Mouse (Mus musculus): ENCODE data around the gene Glis3. TPM values are rescaled to one million over a fixed set of nuclear protein-coding genes. Genes with fewer than 3 reads are reported as not detected.

The Glis3 gene
- polyA plus RNA-seq, 1 experiment from 2014 or later: 6.0 TPM

- Histone ChIP-seq H3K4me2 (ENCODE audit: low read length) (no peak overlapping the region), H3K9ac (ENCODE audit: low read depth, low read length) (no peak overlapping the region), H3K36me3 (ENCODE audit: insufficient read depth, low read length) (no peaks in the 10 kb centered on the region), H3K4me3 (replicated peaks; ENCODE audit: low read depth, low read length) (no peak overlapping the region), H3K27me3 (ENCODE audit: insufficient read depth, low read length) (no peaks in the 10 kb centered on the region), H3K9me3 (replicated peaks; ENCODE audit: low read length) (no peaks in the 10 kb centered on the region), H3K4me1 (replicated peaks; ENCODE audit: insufficient read depth, low read length) (no peaks in the 10 kb centered on the region; the same call in 1 of the 2 replicates), H3K27ac (peak overlapping the region; percentile 13; the same call in 1 of the 2 replicates)
- DNase-seq (ENCODE audit: low spot score): no peak
- no peak for ATAC-seq (replicated peaks; ENCODE audit: low FRiP score, low read depth)
- no peak for TF ChIP-seq CTCF (IDR thresholded peaks at IDR 0.05; ENCODE audit: low read depth)
- WGBS: 66% methylated on average over 3 of the region's 3 CpGs
These were observed 160.6 kb downstream of the Glis3 start for GRCm38 (mm10) chr19:28519296-28519695.

DNA sequence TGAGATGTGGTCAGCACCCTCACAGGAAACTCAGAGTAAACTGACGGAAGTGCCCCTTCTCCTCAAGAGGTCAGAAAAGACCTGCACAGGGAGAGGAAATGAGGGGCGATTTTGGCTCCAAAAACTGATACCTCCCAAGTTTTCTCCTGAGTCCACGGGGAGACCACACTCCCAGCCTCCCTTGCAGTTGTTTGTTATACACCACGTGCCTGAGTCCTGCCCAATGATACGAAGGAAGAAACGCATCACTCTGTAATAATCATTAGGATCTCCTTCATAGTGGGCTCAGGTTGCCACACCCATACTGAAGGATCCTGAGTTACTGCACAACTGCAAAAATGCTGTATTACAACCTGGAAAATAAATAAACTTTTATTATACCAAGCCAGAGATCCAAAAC, 161.0 kb downstream of the Glis3 start:
- no peak overlapping the region for H3K4me3 ChIP-seq (replicated peaks; ENCODE audit: low read depth, low read length)
- H3K9me3 ChIP-seq (replicated peaks; ENCODE audit: low read length): no peaks in the 10 kb centered on the region
- WGBS: 81% methylated on average over 6 of the region's 6 CpGs
- no peaks in the 10 kb centered on the region for H3K27me3 ChIP-seq (ENCODE audit: insufficient read depth, low read length)
- no peak for ATAC-seq (replicated peaks; ENCODE audit: low FRiP score, low read depth)
- no peak for DNase-seq (ENCODE audit: low spot score)
- H3K4me1 ChIP-seq (replicated peaks; ENCODE audit: insufficient read depth, low read length): no peaks in the 10 kb centered on the region; the same call in 1 of the 2 replicates
- TF ChIP-seq CTCF (IDR thresholded peaks at IDR 0.05; ENCODE audit: low read depth): no peak
- H3K27ac ChIP-seq: no peak overlapping the region
- H3K9ac ChIP-seq (ENCODE audit: low read depth, low read length): no peak overlapping the region
- H3K36me3 ChIP-seq (ENCODE audit: insufficient read depth, low read length): no peaks in the 10 kb centered on the region
- no peak overlapping the region for H3K4me2 ChIP-seq (ENCODE audit: low read length)

GRCm38 (mm10) chr19:28518266-28518665, 161.6 kb downstream of the Glis3 start:
- ATAC-seq (replicated peaks; ENCODE audit: low FRiP score, low read depth) (no peak), DNase-seq (ENCODE audit: low spot score) (peak; percentile 34)
- Histone ChIP-seq H3K9ac (ENCODE audit: low read depth, low read length) (no peak overlapping the region), H3K36me3 (ENCODE audit: insufficient read depth, low read length) (no peaks in the 10 kb centered on the region), H3K4me2 (ENCODE audit: low read length) (no peak overlapping the region), H3K27ac (no peak overlapping the region), H3K27me3 (ENCODE audit: insufficient read depth, low read length) (no peaks in the 10 kb centered on the region), H3K4me3 (replicated peaks; ENCODE audit: low read depth, low read length) (no peak overlapping the region), H3K9me3 (replicated peaks; ENCODE audit: low read length) (no peaks in the 10 kb centered on the region), H3K4me1 (replicated peaks; ENCODE audit: insufficient read depth, low read length) (no peaks in the 10 kb centered on the region; the same call in 1 of the 2 replicates)
- no peak for TF ChIP-seq CTCF (IDR thresholded peaks at IDR 0.05; ENCODE audit: low read depth)
- WGBS: 69% methylated on average over 5 of the region's 5 CpGs

DNA sequence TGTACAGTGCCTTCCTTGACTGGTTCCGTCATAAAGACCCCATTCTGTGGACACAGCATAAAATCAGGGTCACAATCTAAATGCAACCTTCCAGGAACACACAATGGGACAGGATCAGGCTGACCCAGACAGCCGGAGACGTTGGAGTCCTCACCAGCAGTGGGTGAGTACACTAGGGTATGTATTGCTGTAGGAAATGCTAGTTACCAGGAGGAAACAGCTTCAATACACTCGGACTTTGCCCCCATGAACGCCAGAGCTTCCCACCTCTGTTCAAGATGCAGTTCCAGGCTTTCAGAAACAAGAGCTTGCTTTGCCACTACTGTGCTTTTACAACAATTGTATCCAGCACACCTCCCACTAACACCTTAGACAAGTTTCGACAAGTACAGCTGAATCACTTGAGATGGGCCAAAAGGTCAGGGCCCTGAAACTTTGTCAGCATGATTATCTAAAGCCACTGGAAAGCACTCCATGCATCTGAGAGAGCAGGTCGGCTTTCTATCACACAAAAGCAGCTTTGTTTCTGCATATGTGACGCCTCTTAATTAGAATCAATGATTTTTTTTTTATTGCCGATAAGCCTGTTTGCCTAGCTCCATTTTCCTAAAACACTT, 162.3 kb downstream of the Glis3 start:
- DNase-seq (ENCODE audit: low spot score) (no peak), ATAC-seq (replicated peaks; ENCODE audit: low FRiP score, low read depth) (no peak)
- Histone ChIP-seq H3K27me3 (ENCODE audit: insufficient read depth, low read length) (no peaks in the 10 kb centered on the region), H3K4me1 (replicated peaks; ENCODE audit: insufficient read depth, low read length) (no peaks in the 10 kb centered on the region; the same call in 1 of the 2 replicates), H3K4me2 (ENCODE audit: low read length) (no peak overlapping the region), H3K4me3 (replicated peaks; ENCODE audit: low read depth, low read length) (no peak overlapping the region), H3K9me3 (replicated peaks; ENCODE audit: low read length) (no peaks in the 10 kb centered on the region), H3K9ac (ENCODE audit: low read depth, low read length) (no peak overlapping the region), H3K27ac (no peak overlapping the region), H3K36me3 (ENCODE audit: insufficient read depth, low read length) (no peaks in the 10 kb centered on the region)
- 52% methylated on average over 9 of the region's 9 CpGs for WGBS
- no peak for TF ChIP-seq CTCF (IDR thresholded peaks at IDR 0.05; ENCODE audit: low read depth)

DNA sequence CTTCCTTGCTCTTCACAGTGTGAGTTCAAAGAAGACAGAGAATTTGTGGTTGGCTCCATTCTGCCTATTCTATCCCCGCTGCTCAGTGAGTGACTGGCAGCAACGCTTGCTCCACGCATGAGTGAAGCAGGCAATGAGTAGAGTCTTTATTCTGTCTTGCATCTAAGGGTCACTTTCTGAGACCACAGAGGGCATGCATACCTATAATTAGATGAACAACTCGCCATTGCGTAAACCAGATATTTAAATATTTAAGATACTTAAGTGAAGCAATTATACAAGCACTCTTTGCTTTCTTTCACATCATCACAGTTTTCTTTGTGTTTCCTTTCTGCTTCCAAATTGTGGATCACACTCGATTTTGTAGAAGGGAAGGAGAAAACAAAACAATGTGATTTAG, 163.4 kb downstream of the Glis3 start:
- Histone ChIP-seq H3K9ac (ENCODE audit: low read depth, low read length) (no peak overlapping the region), H3K4me1 (replicated peaks; ENCODE audit: insufficient read depth, low read length) (no peaks in the 10 kb centered on the region; the same call in 1 of the 2 replicates), H3K27ac (no peak overlapping the region), H3K4me3 (replicated peaks; ENCODE audit: low read depth, low read length) (no peak overlapping the region), H3K9me3 (replicated peaks; ENCODE audit: low read length) (no peaks in the 10 kb centered on the region), H3K36me3 (ENCODE audit: insufficient read depth, low read length) (no peaks in the 10 kb centered on the region), H3K4me2 (ENCODE audit: low read length) (no peak overlapping the region), H3K27me3 (ENCODE audit: insufficient read depth, low read length) (no peaks in the 10 kb centered on the region)
- no peak for ATAC-seq (replicated peaks; ENCODE audit: low FRiP score, low read depth)
- TF ChIP-seq CTCF (IDR thresholded peaks at IDR 0.05; ENCODE audit: low read depth): no peak
- DNase-seq (ENCODE audit: low spot score): no peak
- 55% methylated on average over 6 of the region's 6 CpGs for WGBS

DNA sequence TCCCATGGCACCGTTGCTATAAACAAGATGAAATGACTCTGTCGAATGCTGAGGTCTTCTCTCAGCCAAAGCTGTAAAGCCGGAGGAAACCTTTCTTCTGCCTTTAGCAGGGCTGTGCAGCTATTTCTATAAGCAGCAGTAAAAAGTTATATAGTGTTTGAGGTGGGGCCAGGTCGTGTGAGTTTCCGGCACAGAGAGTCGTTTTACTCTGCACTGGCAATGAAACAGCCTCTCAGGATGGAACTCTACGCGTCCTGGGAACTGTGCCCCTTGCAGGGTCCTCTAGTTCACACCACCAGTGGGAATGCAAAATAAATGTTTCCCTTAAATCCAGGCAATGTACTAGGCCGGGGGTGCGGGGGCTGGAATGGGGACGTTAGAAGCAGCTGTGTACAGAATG, 167.4 kb downstream of the Glis3 start:
- Histone ChIP-seq H3K4me3 (replicated peaks; ENCODE audit: low read depth, low read length) (no peak overlapping the region), H3K4me2 (ENCODE audit: low read length) (no peak overlapping the region), H3K27ac (no peak overlapping the region), H3K9me3 (replicated peaks; ENCODE audit: low read length) (no peaks in the 10 kb centered on the region), H3K36me3 (ENCODE audit: insufficient read depth, low read length) (no peaks in the 10 kb centered on the region), H3K9ac (ENCODE audit: low read depth, low read length) (no peak overlapping the region), H3K4me1 (replicated peaks; ENCODE audit: insufficient read depth, low read length) (no peaks in the 10 kb centered on the region), H3K27me3 (ENCODE audit: insufficient read depth, low read length) (no peaks in the 10 kb centered on the region)
- DNase-seq (ENCODE audit: low spot score) (peak; percentile 29), ATAC-seq (replicated peaks; ENCODE audit: low FRiP score, low read depth) (no peak)
- TF ChIP-seq CTCF (IDR thresholded peaks at IDR 0.05; ENCODE audit: low read depth): no peak
- 18% methylated on average over 11 of the region's 11 CpGs for WGBS

GRCm38 (mm10) chr19:28511910-28512309, 168.0 kb downstream of the Glis3 start:
- no peak overlapping the region for H3K4me3 ChIP-seq (replicated peaks; ENCODE audit: low read depth, low read length)
- no peak for DNase-seq (ENCODE audit: low spot score)
- H3K4me2 ChIP-seq (ENCODE audit: low read length): no peak overlapping the region
- no peak for TF ChIP-seq CTCF (IDR thresholded peaks at IDR 0.05; ENCODE audit: low read depth)
- H3K4me1 ChIP-seq (replicated peaks; ENCODE audit: insufficient read depth, low read length): no peaks in the 10 kb centered on the region
- 57% methylated on average over 1 of the region's 1 CpGs for WGBS
- no peaks in the 10 kb centered on the region for H3K9me3 ChIP-seq (replicated peaks; ENCODE audit: low read length)
- H3K36me3 ChIP-seq (ENCODE audit: insufficient read depth, low read length): no peaks in the 10 kb centered on the region
- no peak for ATAC-seq (replicated peaks; ENCODE audit: low FRiP score, low read depth)
- H3K9ac ChIP-seq (ENCODE audit: low read depth, low read length): no peak overlapping the region
- no peaks in the 10 kb centered on the region for H3K27me3 ChIP-seq (ENCODE audit: insufficient read depth, low read length)
- no peak overlapping the region for H3K27ac ChIP-seq

Data from kidney, postnatal 0 days (tissue).